Mouse (Mus musculus) liver, postnatal 0 days (tissue): ENCODE data around the gene Syn2.

Source experiments
- CTCF ChIP-seq: sonication (generic); IDR thresholded peaks from 2 replicates; pipeline ENCODE4 v1.5.1; 2016; ENCODE audit warnings: antibody characterized with exemption, low read depth
- EP300 ChIP-seq: IDR thresholded peaks from 2 replicates; pipeline ENCODE4 v1.6.1; 2016; ENCODE audit warnings: antibody characterized with exemption, low read depth, mild to moderate bottlenecking

GRCm38 (mm10) chr6:115212132-115212903 lies 77.6 kb downstream of the Syn2 start:
- no peak for TF ChIP-seq EP300
- no peak for TF ChIP-seq CTCF
